Mouse (Mus musculus): Measurements from ENCODE around the gene 9830107B12Rik. TPM values are rescaled to one million over a fixed set of nuclear protein-coding genes. Genes with fewer than 3 reads are reported as not detected.
"Not testable (repeated sequence)": the region's sequence is repeated elsewhere in the genome, so short reads cannot be mapped to it uniquely, and the experiment has no call there.

The 9830107B12Rik gene
- not detected in 2 replicates for polyA plus RNA-seq (2015; fragmentation: Nextera tagmentation; extraction: Ambion mirVana)

DNA sequence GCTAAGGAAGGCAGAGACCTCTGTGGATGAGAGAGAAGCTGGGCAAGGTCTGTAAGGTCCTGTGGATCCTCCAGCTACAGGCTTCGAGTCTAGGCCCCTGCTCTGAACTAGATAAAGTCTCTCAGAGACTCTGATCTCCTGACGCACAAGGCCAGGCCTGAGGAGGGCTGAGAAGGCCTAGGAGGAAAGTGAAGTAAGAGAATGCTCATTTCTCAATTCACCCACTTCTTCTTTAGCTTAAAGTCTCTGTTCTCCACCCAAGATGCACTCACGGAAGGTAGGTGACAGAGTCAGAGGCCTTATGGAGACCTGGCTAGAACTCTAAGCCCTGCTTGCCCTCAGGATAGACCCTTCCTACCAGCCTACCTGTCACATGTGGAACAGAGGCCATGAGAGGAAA lies at the start of gene 9830107B12Rik:
9830107B12Rik (minus strand) TSS at position 149 of the 400 bp plus-strand sequence.
- WGBS = 80% methylated on average over 3 of the region's 3 CpGs
- Histone ChIP-seq H3K27ac (no peak within 1 kb of the TSS), H3K4me3 (replicated peaks) (no peak within 1 kb of the TSS), H3K36me3 (no peaks in the 10 kb centered on the region), H3K9me3 (no peaks in the 10 kb centered on the region), H3K4me2 (replicated peaks) (no peak within 1 kb of the TSS), H3K9ac (replicated peaks) (no peak within 1 kb of the TSS), H3K4me1 (replicated peaks) (no peaks in the 10 kb centered on the region), H3K27me3 (no peaks in the 10 kb centered on the region)
- ATAC-seq = no peak

DNA sequence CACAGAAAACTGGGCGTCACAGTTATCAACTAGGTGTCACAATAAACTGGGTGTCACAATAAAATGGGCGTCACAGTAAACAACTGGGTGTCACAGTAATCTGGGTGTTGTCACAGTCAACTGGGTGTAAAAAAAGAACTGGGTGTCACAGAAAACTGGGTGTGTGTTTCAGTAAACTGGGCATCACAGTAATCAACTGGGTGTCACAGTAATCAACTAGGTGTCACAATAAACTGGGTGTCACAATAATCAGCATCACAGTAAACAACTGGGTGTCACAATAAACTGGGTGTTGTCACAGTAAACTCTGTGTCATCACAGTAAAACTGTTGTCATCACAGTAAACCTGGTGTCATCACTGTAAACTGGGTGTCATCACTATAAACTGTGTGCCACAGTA lies 46.3 kb upstream of the 9830107B12Rik start:
- H3K4me1 ChIP-seq (replicated peaks) = no peaks in the 10 kb centered on the region
- no peak overlapping the region for H3K4me2 ChIP-seq (replicated peaks)
- H3K36me3 ChIP-seq = no peaks in the 10 kb centered on the region
- ATAC-seq = no peak
- WGBS = 82% methylated on average over 2 of the region's 2 CpGs
- no peak overlapping the region for H3K27ac ChIP-seq
- no peaks in the 10 kb centered on the region for H3K9me3 ChIP-seq
- no peak overlapping the region for H3K4me3 ChIP-seq (replicated peaks)
- H3K27me3 ChIP-seq = no peaks in the 10 kb centered on the region
- no peak overlapping the region for H3K9ac ChIP-seq (replicated peaks)

DNA sequence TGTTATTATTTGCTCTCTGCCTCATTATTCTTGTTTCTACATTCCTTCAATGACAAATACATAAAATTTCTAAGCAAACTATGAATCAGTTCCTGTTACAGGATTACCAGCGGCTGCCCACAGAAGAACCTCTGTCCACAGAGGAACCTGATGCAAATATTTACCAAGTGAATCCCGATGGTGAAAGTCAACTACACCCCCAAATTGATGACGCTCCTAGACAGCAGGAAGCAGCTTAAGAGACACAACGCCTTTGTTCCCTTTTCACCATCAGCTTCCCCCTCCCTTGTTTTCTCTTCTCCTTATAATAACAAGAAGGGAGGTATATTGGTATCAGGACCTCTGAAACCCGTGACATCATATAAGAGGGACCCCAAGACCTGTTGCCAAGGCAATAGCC lies 39.2 kb upstream of the 9830107B12Rik start:
- ATAC-seq = no peak
- H3K9me3 ChIP-seq = peaks cover 5% of the 10 kb centered on the region; the same call in 1 of the 2 replicates
- H3K36me3 ChIP-seq = no peaks in the 10 kb centered on the region
- 75% methylated on average over 5 of the region's 5 CpGs for WGBS
- H3K27ac ChIP-seq = no peak overlapping the region
- no peak overlapping the region for H3K9ac ChIP-seq (replicated peaks)
- H3K4me3 ChIP-seq (replicated peaks) = no peak overlapping the region
- no peak overlapping the region for H3K4me2 ChIP-seq (replicated peaks)
- H3K27me3 ChIP-seq = no peaks in the 10 kb centered on the region
- H3K4me1 ChIP-seq (replicated peaks) = no peaks in the 10 kb centered on the region

- H3K9ac ChIP-seq (replicated peaks); H3K4me3 ChIP-seq (replicated peaks); H3K27ac ChIP-seq; H3K9me3 ChIP-seq; H3K36me3 ChIP-seq; H3K27me3 ChIP-seq; H3K4me1 ChIP-seq (replicated peaks); ATAC-seq; H3K4me2 ChIP-seq (replicated peaks): not testable (repeated sequence)
- 75% methylated on average over 2 of the region's 2 CpGs for WGBS
These were observed 21.0 kb upstream of the 9830107B12Rik start, which contains the start of gene A530064D06Rik for GRCm38 (mm10) chr17:48167103-48167502. Gene A530064D06Rik, minus strand, starts transcription at chr17:48167275.

- peaks cover 13% of the 10 kb centered on the region; the same call in 1 of the 2 replicates for H3K9me3 ChIP-seq
- no peak overlapping the region for H3K4me3 ChIP-seq (replicated peaks)
- no peaks in the 10 kb centered on the region for H3K27me3 ChIP-seq
- no peaks in the 10 kb centered on the region for H3K4me1 ChIP-seq (replicated peaks)
- WGBS = 74% methylated on average over 1 of the region's 1 CpGs
- no peak overlapping the region for H3K9ac ChIP-seq (replicated peaks)
- no peak overlapping the region for H3K27ac ChIP-seq
- ATAC-seq = no peak
- H3K36me3 ChIP-seq = no peaks in the 10 kb centered on the region
- H3K4me2 ChIP-seq (replicated peaks) = no peak overlapping the region
These were observed 11.5 kb upstream of the 9830107B12Rik start for GRCm38 (mm10) chr17:48157382-48158076.

DNA sequence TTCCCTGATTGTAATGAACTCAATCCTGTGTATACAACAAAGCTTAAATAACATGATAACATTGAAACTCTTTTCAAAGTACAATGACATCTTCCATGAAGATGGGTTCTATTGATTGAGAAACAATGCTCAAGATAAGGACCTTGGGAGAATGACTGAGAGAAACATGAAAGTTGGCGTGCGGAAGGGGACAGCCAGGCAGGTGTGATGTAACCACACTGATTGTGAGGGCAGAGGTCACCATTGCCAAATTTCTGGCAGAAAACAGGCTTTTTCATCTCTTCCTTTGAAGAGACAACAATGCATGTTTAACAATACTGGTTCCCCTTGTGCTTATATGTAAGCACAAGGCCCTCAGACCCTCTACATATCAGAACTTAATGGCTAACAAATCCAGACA lies 13.3 kb downstream of the 9830107B12Rik start:
- WGBS = 85% methylated on average over 2 of the region's 2 CpGs
- H3K4me3 ChIP-seq (replicated peaks) = no peak overlapping the region
- H3K9me3 ChIP-seq = no peaks in the 10 kb centered on the region
- no peaks in the 10 kb centered on the region for H3K27me3 ChIP-seq
- no peak overlapping the region for H3K9ac ChIP-seq (replicated peaks)
- H3K36me3 ChIP-seq = no peaks in the 10 kb centered on the region
- no peak for ATAC-seq
- H3K27ac ChIP-seq = no peak overlapping the region
- no peaks in the 10 kb centered on the region for H3K4me1 ChIP-seq (replicated peaks)
- H3K4me2 ChIP-seq (replicated peaks) = no peak overlapping the region

- no peak overlapping the region for H3K4me2 ChIP-seq (replicated peaks)
- no peaks in the 10 kb centered on the region for H3K9me3 ChIP-seq
- no peak overlapping the region for H3K27ac ChIP-seq
- H3K36me3 ChIP-seq = no peaks in the 10 kb centered on the region
- no peak overlapping the region for H3K9ac ChIP-seq (replicated peaks)
- no peaks in the 10 kb centered on the region for H3K4me1 ChIP-seq (replicated peaks)
- H3K4me3 ChIP-seq (replicated peaks) = no peak overlapping the region
- no peaks in the 10 kb centered on the region for H3K27me3 ChIP-seq
- ATAC-seq = no peak
- WGBS = 97% methylated on average over 20 of the region's 20 CpGs
These were observed 25.6 kb downstream of the 9830107B12Rik start for GRCm38 (mm10) chr17:48120456-48120855.

DNA sequence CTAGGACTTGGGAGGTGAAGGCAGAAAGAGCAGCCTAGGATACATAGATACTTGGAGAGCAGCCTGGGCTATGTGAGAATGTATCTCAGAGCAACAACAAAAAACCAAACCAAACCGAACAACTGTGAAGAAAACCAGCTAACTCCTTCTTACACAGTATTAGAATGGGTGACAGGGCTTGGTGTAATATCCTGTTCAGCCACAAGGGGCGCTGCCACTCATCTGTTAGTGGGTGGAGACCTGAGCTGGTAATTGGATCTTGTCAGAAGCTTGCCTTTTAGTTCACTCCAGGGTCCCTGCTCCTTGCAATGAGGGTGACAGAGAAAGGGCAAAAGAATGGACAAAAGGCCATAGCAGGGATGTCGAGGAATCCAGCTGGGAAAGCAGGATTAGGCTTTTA lies 26.4 kb downstream of the 9830107B12Rik start:
- Histone ChIP-seq H3K27ac (no peak overlapping the region), H3K4me1 (replicated peaks) (no peaks in the 10 kb centered on the region), H3K27me3 (no peaks in the 10 kb centered on the region), H3K4me2 (replicated peaks) (no peak overlapping the region), H3K4me3 (replicated peaks) (no peak overlapping the region), H3K36me3 (no peaks in the 10 kb centered on the region), H3K9me3 (no peaks in the 10 kb centered on the region), H3K9ac (replicated peaks) (no peak overlapping the region)
- peak; percentile 75; the same call in 1 of the 2 replicates for ATAC-seq
- 26% methylated on average over 3 of the region's 3 CpGs for WGBS

GRCm38 (mm10) chr17:48118570-48118969 lies 27.5 kb downstream of the 9830107B12Rik start:
- H3K9me3 ChIP-seq = 0 out of 2 replicates have a peak, but pooled peaks cover 6% of the 10 kb centered on the region
- no peak overlapping the region for H3K4me3 ChIP-seq (replicated peaks)
- no peaks in the 10 kb centered on the region for H3K36me3 ChIP-seq
- 75% methylated on average over 1 of the region's 1 CpGs for whole genome bisulfite sequencing
- no peak overlapping the region for H3K27ac ChIP-seq
- no peaks in the 10 kb centered on the region for H3K4me1 ChIP-seq (replicated peaks)
- no peaks in the 10 kb centered on the region for H3K27me3 ChIP-seq
- no peak for ATAC-seq
- no peak overlapping the region for H3K4me2 ChIP-seq (replicated peaks)
- H3K9ac ChIP-seq (replicated peaks) = no peak overlapping the region

DNA sequence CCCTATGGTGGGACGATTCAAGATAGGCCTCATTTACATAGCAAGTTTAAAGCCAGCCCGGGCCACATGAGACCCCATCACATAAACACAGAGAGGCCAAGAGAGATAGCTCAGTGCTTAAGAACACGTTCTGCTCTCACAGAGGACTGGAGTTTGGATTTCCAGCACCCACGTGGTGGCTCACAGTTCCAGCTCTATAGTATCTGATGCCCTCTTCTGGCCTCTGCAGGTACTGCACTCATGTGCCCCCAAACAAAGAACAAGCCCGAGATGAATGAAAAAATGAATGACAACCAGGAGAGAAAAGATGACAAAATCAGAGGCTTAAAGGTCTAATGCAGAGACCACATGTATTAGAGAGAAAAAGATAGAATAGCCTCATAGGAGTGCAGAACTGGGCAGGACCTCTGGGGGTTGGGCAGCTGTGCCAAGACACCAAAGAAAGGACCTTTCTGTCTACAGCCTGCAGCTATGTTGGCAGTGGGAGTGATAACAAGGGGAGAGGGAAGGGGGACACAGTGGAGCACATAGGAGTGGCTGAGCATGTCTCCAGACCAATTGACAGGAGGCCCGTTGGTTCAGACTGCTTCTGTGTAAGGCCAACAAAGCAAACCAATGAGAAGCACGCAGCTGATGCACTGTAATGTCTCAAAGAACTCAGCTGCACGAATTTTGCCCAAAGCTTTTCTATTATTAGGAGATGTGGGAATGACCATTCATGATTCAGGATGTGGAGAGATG lies 35.4 kb downstream of the 9830107B12Rik start:
- ATAC-seq = 0 out of 2 replicates have a peak, but pooled peaks have one; percentile 27
- WGBS = 52% methylated on average over 8 of the region's 8 CpGs
- H3K27me3 ChIP-seq = no peaks in the 10 kb centered on the region
- H3K4me3 ChIP-seq (replicated peaks) = no peak overlapping the region
- no peak overlapping the region for H3K4me2 ChIP-seq (replicated peaks)
- no peaks in the 10 kb centered on the region for H3K36me3 ChIP-seq
- H3K9me3 ChIP-seq = 0 out of 2 replicates have a peak, but pooled peaks cover 6% of the 10 kb centered on the region
- no peak overlapping the region for H3K27ac ChIP-seq
- 0 out of 2 replicates have a peak, but pooled peaks cover 10% of the 10 kb centered on the region for H3K4me1 ChIP-seq (replicated peaks)
- H3K9ac ChIP-seq (replicated peaks) = no peak overlapping the region

GRCm38 (mm10) chr17:48108520-48108919 lies 37.5 kb downstream of the 9830107B12Rik start:
- no peak overlapping the region for H3K27ac ChIP-seq
- no peak overlapping the region for H3K9ac ChIP-seq (replicated peaks)
- no peaks in the 10 kb centered on the region for H3K9me3 ChIP-seq
- no peaks in the 10 kb centered on the region for H3K36me3 ChIP-seq
- no peak overlapping the region for H3K4me2 ChIP-seq (replicated peaks)
- no peak overlapping the region for H3K4me3 ChIP-seq (replicated peaks)
- 77% methylated on average over 3 of the region's 3 CpGs for WGBS
- no peaks in the 10 kb centered on the region for H3K27me3 ChIP-seq
- H3K4me1 ChIP-seq (replicated peaks) = 0 out of 2 replicates have a peak, but pooled peaks cover 10% of the 10 kb centered on the region
- no peak for ATAC-seq

DNA sequence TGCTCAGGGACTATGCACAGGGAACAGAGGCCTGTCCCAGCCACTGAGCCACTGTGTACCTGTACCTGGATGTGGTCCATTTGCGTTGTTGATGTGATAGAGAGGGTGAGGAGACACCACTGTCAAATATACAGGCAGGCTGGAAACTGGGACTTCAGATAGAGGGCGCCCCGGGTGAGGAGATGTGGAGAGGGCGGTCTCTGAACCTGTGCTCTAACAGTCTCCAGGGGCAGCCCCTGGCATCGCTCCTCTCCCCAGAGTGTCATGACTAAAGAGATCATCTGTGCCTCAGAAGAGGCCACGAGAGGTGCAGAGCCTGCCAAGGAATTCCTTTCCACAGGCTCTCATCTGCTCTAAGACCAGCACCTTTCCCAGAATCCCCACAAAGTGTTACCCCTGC lies 38.2 kb downstream of the 9830107B12Rik start:
- no peak for ATAC-seq

More for the DNA sequence above, 38.2 kb downstream of the 9830107B12Rik start:
- Histone ChIP-seq H3K27ac (no peak overlapping the region), H3K36me3 (no peaks in the 10 kb centered on the region), H3K4me2 (replicated peaks) (no peak overlapping the region), H3K27me3 (no peaks in the 10 kb centered on the region), H3K4me3 (replicated peaks) (no peak overlapping the region), H3K9me3 (no peaks in the 10 kb centered on the region), H3K9ac (replicated peaks) (no peak overlapping the region), H3K4me1 (replicated peaks) (0 out of 2 replicates have a peak, but pooled peaks cover 10% of the 10 kb centered on the region)
- WGBS = 52% methylated on average over 6 of the region's 6 CpGs
